Mouse (Mus musculus): ENCODE results near the gene Cyth1. TPM values are rescaled to one million over a fixed set of nuclear protein-coding genes. Genes with fewer than 3 reads are reported as not detected.

Gene Cyth1
- total and polyA plus RNA-seq, 3 experiments: 30.7 to 56.0 (median 54.1) TPM

GRCm38 (mm10) chr11:118200834-118201830 lies 47.3 kb downstream of the Cyth1 start:
- H3K9ac ChIP-seq (ENCODE audit: low read depth, low read length): peak overlapping the region; percentile 26
- H3K4me3 ChIP-seq: no peak overlapping the region; the same call in 1 of the 2 replicates
- intact Hi-C loops (cut with DNase I): no loop called here
- H3K36me3 ChIP-seq (ENCODE audit: control insufficient read depth, insufficient read depth, low read length): peaks cover 20% of the 10 kb centered on the region
- WGBS: 40% methylated on average over 11 of the region's 11 CpGs
- H3K27ac ChIP-seq: peak overlapping the region; percentile 82
- DNase-seq: no peak
- H3K4me1 ChIP-seq (ENCODE audit: control insufficient read depth, insufficient read depth, low read length): peaks cover 66% of the 10 kb centered on the region
- H3K27me3 ChIP-seq (ENCODE audit: control insufficient read depth, insufficient read depth, low read length): no peaks in the 10 kb centered on the region
- TF ChIP-seq EP300 (IDR thresholded peaks at IDR 0.05; ENCODE audit: insufficient read depth, low read depth, low read length) (no peak), CTCF (IDR thresholded peaks at IDR 0.05) (no peak), POLR2A (IDR thresholded peaks at IDR 0.05; ENCODE audit: insufficient read depth, low read depth, low read length) (no peak)
- H3K79me2 ChIP-seq (replicated peaks; ENCODE audit: control insufficient read depth, insufficient read depth, low read length): peaks cover 13% of the 10 kb centered on the region

GRCm38 (mm10) chr11:118198296-118198600 lies 50.1 kb downstream of the Cyth1 start:
- Histone ChIP-seq H3K27ac (peak overlapping the region; percentile 71), H3K9ac (ENCODE audit: low read depth, low read length) (no peak overlapping the region), H3K4me3 (no peak overlapping the region), H3K27me3 (ENCODE audit: control insufficient read depth, insufficient read depth, low read length) (no peaks in the 10 kb centered on the region), H3K36me3 (ENCODE audit: control insufficient read depth, insufficient read depth, low read length) (peaks cover 36% of the 10 kb centered on the region), H3K79me2 (replicated peaks; ENCODE audit: control insufficient read depth, insufficient read depth, low read length) (peaks cover 12% of the 10 kb centered on the region), H3K4me1 (ENCODE audit: control insufficient read depth, insufficient read depth, low read length) (peaks cover 64% of the 10 kb centered on the region)
- WGBS: 15% methylated on average over 2 of the region's 2 CpGs
- intact Hi-C loops (cut with DNase I): no loop called here
- no peak for TF ChIP-seq CTCF (IDR thresholded peaks at IDR 0.05)
- no peak for TF ChIP-seq POLR2A (IDR thresholded peaks at IDR 0.05; ENCODE audit: insufficient read depth, low read depth, low read length)
- TF ChIP-seq EP300 (IDR thresholded peaks at IDR 0.05; ENCODE audit: insufficient read depth, low read depth, low read length): no peak
- DNase-seq: no peak

DNA sequence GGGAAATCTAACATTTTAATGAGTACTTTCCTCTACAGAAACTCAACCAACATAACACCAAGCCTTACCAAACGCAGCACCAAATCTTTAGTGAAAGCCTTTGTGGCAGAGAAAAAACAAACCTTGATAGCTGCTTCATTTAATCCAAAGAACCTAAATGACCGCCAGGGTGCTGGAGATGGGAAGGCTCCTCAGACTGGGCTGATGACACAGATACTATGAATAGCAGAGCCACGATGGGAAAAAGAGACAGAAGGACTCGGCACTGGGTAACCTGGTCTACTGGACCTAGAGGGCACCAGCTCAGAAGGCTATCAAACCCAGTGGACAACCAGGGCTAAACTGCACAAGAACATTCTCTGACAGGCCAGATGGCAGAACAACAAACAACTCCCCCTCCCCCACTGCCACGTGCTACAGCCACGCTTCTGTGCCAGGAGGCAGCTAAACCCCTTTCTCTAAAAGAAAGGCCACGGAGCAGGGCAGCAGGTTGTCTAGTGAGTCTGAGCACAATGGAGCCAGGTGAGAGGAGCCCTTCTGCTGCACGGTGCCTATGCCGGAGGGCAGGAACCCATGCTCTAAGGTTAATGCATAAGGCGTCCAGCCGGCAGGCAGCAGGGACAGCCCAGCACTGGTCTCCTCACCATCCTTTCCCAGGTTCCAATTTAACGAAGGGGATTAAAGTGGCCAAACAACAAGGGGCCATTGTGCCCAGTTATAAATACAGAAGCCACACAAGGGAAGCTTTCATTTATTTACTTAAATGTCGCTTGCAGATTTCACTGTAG lies 50.7 kb downstream of the Cyth1 start:
- TF ChIP-seq EP300 (IDR thresholded peaks at IDR 0.05; ENCODE audit: insufficient read depth, low read depth, low read length) (no peak), CTCF (IDR thresholded peaks at IDR 0.05) (peak; percentile 45)
- no peak overlapping the region for H3K9ac ChIP-seq (ENCODE audit: low read depth, low read length)
- H3K4me1 ChIP-seq (ENCODE audit: control insufficient read depth, insufficient read depth, low read length): peaks cover 64% of the 10 kb centered on the region
- no peaks in the 10 kb centered on the region for H3K27me3 ChIP-seq (ENCODE audit: control insufficient read depth, insufficient read depth, low read length)
- intact Hi-C loops (cut with DNase I): loop anchor here (2.0 kb wide), 1 partner anchor 13 kb away; no protein-coding TSS in a partner anchor
- peak; percentile 53 to 61 for DNase-seq
- peaks cover 38% of the 10 kb centered on the region for H3K36me3 ChIP-seq (ENCODE audit: control insufficient read depth, insufficient read depth, low read length)
- 0 out of 2 replicates have a peak overlapping the region, but pooled peaks have one; percentile 4 for H3K4me3 ChIP-seq
- peaks cover 10% of the 10 kb centered on the region for H3K79me2 ChIP-seq (replicated peaks; ENCODE audit: control insufficient read depth, insufficient read depth, low read length)
- WGBS: 21% methylated on average over 13 of the region's 13 CpGs
- peak overlapping the region; percentile 71 for H3K27ac ChIP-seq

DNA sequence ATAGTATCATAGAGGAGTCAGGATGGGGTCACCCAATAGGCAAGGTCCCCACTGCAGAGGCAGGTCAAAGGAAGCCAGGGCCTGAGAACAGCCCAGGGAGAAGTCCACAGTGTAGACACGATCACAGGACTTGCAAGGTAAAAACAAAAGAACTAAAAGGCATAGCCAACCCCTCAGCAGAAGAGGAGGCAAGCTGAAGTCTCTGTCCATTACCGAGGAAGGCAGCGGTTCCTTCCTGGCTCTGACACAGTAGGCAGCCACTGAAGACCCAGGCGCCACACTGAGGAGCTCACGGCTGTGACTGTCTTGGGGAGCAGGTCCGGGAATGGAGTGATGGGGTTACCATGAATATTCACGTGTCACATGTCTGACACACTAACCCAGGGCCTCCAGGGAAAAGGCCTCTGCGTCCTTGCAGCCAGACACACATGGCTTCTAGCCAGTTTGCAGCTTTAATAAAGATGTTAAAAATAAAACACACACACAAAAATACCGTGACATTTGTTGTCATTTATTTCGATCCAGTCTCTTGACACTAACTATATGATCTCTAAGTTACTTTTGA lies 51.5 kb downstream of the Cyth1 start:
- Histone ChIP-seq H3K36me3 (ENCODE audit: control insufficient read depth, insufficient read depth, low read length) (peaks cover 45% of the 10 kb centered on the region), H3K4me3 (0 out of 2 replicates have a peak overlapping the region, but pooled peaks have one; percentile 7), H3K27me3 (ENCODE audit: control insufficient read depth, insufficient read depth, low read length) (no peaks in the 10 kb centered on the region), H3K9ac (ENCODE audit: low read depth, low read length) (no peak overlapping the region), H3K79me2 (replicated peaks; ENCODE audit: control insufficient read depth, insufficient read depth, low read length) (peaks cover 8% of the 10 kb centered on the region), H3K4me1 (ENCODE audit: control insufficient read depth, insufficient read depth, low read length) (peaks cover 66% of the 10 kb centered on the region), H3K27ac (peak overlapping the region; percentile 71)
- 14% methylated on average over 10 of the region's 10 CpGs for WGBS
- peak in 1 of 2 experiments; percentile 42 for DNase-seq
- intact Hi-C loops (cut with DNase I): loop anchor here (2.0 kb wide), 1 partner anchor 14 kb away; no protein-coding TSS in a partner anchor
- TF ChIP-seq CTCF (IDR thresholded peaks at IDR 0.05): no peak
- no peak for TF ChIP-seq EP300 (IDR thresholded peaks at IDR 0.05; ENCODE audit: insufficient read depth, low read depth, low read length)
- no peak for TF ChIP-seq POLR2A (IDR thresholded peaks at IDR 0.05; ENCODE audit: insufficient read depth, low read depth, low read length)

GRCm38 (mm10) chr11:118193390-118194147 lies 54.8 kb downstream of the Cyth1 start:
- Histone ChIP-seq H3K27me3 (ENCODE audit: control insufficient read depth, insufficient read depth, low read length) (no peaks in the 10 kb centered on the region), H3K4me3 (peak overlapping the region; percentile 17), H3K9ac (ENCODE audit: low read depth, low read length) (peak overlapping the region; percentile 60), H3K79me2 (replicated peaks; ENCODE audit: control insufficient read depth, insufficient read depth, low read length) (peaks cover 6% of the 10 kb centered on the region), H3K36me3 (ENCODE audit: control insufficient read depth, insufficient read depth, low read length) (peaks cover 46% of the 10 kb centered on the region), H3K4me1 (ENCODE audit: control insufficient read depth, insufficient read depth, low read length) (peaks cover 45% of the 10 kb centered on the region), H3K27ac (peak overlapping the region; percentile 89)
- DNase-seq: peak; percentile 85 to 87
- 22% methylated on average over 14 of the region's 14 CpGs for WGBS
- peak; percentile 56 for TF ChIP-seq CTCF (IDR thresholded peaks at IDR 0.05)
- no peak for TF ChIP-seq POLR2A (IDR thresholded peaks at IDR 0.05; ENCODE audit: insufficient read depth, low read depth, low read length)
- TF ChIP-seq EP300 (IDR thresholded peaks at IDR 0.05; ENCODE audit: insufficient read depth, low read depth, low read length): peak; percentile 83
- intact Hi-C loops (cut with DNase I): no loop called here
